Mouse (Mus musculus) liver, adult (tissue): ENCODE measurements at regions not wholly inside any gene's neighbourhood (a gene's known extent, or its start where the extent isn't known, plus 50 kb on each side); places are given as distances from the start of the nearest gene placed in this dataset.

Source experiments
- GATA4 ChIP-seq: IDR thresholded peaks from 2 replicates; pipeline ENCODE4 v1.6.1; 2014; ENCODE audit warnings: mild to moderate bottlenecking, low read length; ENCODE audit not compliant: insufficient replicate concordance

DNA sequence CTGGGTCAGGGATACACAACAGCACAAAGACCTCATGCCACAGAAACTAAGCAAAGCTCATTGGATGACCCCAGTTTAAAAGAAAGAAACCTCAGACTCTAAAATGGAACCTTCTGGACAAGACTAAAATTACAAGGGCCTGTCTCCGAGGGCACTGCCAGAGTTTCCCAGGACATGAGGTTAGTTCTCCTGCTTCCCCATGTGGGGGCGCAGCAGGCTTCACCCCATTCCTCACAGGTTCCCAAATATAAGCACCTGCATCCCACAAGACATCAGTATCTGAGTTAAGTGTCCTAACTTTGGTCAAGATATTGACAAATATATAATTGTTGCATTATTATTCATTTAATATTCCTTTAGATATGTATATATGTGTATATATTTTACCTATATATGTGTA is 166.8 kb downstream of the B3gnt2 start:
- TF ChIP-seq GATA4 = no peak

DNA sequence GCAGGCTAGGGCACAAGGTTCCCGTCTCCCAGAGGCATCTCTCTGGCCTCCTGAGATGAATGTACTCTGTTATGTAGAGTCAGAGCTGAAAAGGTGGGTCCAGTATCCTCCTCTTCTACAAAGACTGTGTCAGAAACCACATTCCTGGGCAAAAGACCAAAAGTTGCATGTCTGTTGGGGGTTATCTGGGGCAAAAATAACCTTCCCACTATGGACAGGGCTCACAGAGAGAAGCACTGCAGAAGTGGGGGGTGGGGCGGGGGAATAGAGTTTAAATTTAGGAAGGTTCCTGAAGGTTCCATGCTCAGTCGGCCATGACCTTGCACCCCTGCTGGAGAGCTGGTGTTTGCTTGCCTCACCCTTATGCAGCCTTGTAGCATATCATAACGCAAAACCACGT is 165.9 kb downstream of the B3gnt2 start:
- no peak for TF ChIP-seq GATA4

DNA sequence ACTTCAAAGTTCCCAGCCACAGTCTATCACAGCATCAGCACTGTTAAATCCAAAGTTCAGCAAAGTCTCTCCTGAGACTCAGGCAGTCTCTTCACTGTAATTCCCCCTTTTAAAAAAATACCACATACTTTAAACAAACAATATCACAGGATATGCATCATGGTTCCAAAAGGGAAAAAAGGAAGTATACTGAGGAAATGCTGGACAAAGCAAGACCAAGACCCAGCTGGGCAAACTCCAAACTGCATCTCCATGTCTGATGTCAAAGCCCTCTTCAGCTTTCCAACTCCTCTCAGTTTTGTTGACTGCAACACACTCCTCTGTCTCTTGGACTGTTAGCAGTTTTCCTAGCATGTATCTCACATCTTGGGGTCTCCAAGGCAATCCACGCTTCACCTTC is 165.5 kb downstream of the B3gnt2 start:
- TF ChIP-seq GATA4 = no peak

DNA sequence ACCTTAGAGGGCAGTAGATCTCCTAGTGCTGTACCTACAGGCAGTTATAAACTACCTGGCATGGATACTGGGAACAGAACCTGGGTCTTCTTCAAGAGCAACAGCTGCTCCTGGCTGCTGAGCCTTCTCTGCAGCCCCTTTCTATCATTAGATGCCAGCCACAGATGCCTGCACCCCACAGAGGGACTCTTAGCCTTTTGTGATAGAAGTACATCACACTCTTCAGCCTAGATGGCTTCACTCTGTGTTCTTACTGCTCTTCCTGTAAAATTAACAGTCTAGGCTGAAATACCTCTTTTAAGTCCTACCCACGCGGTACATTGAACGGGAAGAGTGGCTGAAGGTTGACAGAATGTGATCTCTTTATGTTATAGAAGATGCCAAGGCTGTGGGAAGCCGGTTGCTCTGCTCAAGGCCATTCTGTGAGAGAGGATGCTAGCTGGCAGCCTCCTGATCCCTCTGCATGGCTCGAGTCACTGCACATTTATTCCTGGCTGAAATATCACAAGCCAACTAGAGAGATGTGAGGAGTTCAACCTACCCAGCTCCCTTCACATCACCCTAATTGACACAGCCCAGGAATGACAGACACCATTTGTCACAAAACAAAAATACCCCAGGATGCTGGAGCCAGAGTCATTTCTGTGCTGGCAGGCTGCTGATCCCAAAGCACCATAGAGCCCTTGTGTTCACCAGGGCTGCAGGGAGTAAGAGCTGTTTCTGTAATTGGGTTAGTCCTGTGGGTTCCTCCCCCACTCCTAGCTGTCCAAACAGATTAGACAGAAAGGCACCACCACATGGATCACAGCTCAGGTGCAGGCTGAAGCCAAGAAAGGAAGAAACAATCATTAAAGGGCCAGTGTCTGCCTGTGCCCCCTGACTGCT is 162.5 kb downstream of the B3gnt2 start:
- TF ChIP-seq GATA4 = no peak

DNA sequence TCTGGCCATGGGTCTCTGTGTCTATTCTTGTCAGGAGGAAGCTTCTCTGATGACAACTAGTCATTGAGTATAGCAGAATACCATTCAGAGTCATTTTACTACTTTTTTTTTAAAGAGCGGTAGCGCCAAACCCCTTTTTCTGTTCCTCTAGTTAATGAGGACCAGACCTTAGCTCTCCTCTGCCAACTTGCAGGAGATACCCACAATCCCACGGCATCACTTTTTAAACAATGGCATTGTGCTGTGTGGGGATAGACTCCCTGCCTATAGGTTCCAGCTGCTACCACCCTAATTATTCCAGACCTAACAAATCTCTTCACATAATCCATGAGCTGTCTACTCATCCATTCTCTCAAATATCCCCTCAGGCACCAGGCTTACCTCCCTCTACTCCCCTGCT is 154.7 kb downstream of the B3gnt2 start:
- no peak for TF ChIP-seq GATA4
